Mouse (Mus musculus) CD4-positive helper T cell, adult 2 months (primary cell): ENCODE results near the gene Arhgef28.
"Not testable (repeated sequence)": the region's sequence is repeated elsewhere in the genome, so short reads cannot be mapped to it uniquely, and the experiment has no call there.

Experiments
- DNase-seq: peaks from one replicate; pipeline ENCODE4 v3.0.0-alpha.2; 2012; ENCODE audit warnings: low read depth, missing footprints, low spot score

Gene Arhgef28

GRCm38 (mm10) chr13:98124113-98124745 is 82.0 kb downstream of the Arhgef28 start:
- DNase-seq, result peak; percentile 53

GRCm38 (mm10) chr13:98122766-98123165 is 83.5 kb downstream of the Arhgef28 start:
- no peak for DNase-seq

DNA sequence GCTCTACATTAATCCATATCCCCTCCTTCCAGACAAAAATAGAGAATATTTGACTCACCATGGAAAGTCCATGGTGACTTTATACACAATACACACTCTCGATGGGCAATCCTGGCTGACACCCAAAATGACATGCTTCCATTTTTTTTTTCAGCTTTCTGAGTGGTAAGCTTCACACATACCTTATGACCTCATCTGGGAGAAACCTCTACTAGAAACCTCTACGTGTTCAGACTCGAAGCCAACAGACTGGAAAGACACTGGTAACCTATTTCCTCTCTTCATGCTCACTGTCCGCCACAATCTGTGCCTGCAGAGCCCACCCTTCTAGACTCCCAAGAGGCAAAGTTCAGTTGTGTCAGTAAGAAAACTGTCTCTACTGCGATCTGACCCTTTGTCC is 84.2 kb downstream of the Arhgef28 start:
- DNase-seq, result no peak

DNA sequence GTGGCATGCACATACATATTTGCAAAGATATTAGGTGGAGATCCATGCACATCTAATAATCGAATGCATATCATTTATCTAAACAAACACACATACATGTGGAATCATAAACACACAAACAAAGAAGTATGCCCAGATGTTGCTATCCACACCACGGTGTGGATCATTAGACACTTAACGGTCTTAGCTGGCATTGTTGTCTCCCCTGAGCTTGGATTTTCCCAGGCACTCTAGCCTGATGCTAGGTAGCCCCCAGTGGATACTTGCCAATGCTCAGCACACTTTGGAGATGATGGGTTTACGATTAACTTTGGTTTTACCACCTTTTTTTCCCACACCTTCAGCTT is 85.1 kb downstream of the Arhgef28 start:
- no peak for DNase-seq

- DNase-seq, result no peak
These were observed 85.7 kb downstream of the Arhgef28 start for GRCm38 (mm10) chr13:98120356-98121123.

DNA sequence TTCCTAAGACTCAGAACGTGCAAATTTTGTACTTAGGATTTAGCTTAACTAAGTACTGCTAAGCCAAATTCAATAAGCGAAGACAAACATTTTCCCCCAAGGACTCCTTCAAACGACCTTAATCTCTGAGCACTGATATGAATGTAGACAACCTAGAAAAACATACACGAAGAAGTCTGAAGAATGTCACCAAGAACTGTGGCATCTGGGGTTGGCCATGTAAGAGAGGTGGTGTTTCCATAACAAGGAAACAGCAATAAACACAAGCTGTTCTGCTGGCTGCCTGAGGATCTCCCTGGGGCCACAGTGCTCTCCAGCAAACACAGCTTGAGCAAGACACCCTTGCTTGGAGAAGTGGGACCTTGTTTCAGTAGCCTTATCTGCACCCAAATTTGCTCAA is 87.9 kb downstream of the Arhgef28 start:
- no peak for DNase-seq

GRCm38 (mm10) chr13:98117566-98118254 is 88.5 kb downstream of the Arhgef28 start:
- no peak for DNase-seq

- no peak for DNase-seq
These were observed 90.6 kb downstream of the Arhgef28 start for GRCm38 (mm10) chr13:98115650-98116049.

GRCm38 (mm10) chr13:98115051-98115450 is 91.2 kb downstream of the Arhgef28 start:
- no peak for DNase-seq

- no peak for DNase-seq
These were observed 93.3 kb downstream of the Arhgef28 start for GRCm38 (mm10) chr13:98112812-98113503.

- no peak for DNase-seq
These were observed 94.7 kb downstream of the Arhgef28 start for GRCm38 (mm10) chr13:98111531-98111930.

DNA sequence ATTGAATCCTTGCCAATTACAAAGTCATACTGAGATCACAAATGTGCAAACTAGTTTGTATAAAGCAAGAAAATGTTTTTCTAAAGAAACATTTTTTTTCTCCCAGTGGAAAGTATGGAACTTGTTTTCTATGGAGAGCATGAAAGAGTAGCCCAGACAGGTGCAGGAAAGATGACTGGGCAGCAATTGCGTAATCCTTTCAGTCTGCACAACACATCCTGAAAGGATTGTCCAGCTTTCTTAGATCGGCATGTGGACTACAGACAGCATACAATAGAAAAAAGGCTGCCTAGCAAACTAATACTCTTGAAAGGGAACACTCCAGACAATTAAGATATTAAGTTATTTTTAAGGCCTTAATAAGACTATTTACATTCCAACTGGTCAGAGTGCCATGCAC is 95.2 kb downstream of the Arhgef28 start:
- DNase-seq, result no peak

DNA sequence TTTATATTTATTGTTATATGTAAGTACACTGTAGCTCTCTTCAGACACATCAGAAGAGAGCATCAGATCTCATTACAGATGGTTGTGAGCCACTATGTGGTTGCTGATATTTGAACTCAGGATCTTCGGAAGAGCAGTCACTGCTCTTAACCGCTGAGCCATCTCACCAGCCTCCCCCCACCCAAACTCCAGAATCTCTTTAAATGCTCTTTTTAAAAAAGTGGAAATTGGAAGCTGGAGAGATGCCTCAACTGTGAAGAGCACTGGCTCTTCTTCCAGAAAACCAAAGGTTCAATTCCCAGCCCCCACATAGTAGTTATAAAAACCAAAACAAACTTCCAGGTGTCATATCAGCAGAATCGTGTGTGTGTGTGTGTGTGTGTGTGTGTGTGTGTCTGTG is 97.8 kb downstream of the Arhgef28 start:
- not testable (repeated sequence) for DNase-seq

- DNase-seq, result no peak
These were observed 98.6 kb downstream of the Arhgef28 start for GRCm38 (mm10) chr13:98107621-98108020.

DNA sequence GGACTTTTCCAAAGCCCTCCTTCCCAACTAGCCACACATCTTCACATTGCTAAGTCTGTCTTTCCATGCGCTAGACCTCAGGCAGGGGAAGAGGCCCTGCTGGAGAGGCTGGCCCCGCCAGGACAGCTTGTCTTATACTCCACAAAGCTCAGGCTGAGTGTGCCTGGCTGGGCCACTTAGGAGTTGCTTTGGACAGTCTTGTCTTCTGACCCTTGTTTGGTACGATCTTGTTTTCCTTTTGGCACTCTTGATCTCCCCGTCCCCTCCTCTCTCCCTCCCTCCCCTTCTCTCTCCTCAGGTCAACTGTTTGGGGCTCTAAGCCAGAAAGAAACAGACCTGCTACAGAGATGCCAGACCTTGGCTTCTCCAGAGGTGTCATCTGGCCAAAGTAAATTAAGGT is 110.3 kb downstream of the Arhgef28 start:
- DNase-seq, result no peak

DNA sequence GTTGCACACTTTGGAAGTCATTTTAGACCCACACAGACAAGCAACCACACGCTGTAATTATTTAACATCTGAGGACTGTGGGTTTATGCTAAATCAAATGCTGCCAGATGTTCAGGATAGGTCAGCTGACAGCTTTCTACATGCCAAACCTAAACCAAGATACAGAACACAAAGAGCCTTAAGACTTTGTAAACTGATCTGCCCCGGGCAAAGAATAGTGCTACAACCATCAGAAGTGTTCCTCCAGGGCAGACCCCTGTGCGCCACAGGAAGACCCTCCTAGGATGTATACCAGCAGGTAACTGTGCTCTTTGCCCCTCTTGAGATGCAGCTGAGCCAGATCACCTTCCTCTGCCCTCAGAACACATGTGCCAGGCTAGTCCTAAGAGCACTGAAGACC is 111.9 kb downstream of the Arhgef28 start:
- DNase-seq, result no peak

- no peak for DNase-seq
These were observed 112.8 kb downstream of the Arhgef28 start for GRCm38 (mm10) chr13:98093483-98093882.

DNA sequence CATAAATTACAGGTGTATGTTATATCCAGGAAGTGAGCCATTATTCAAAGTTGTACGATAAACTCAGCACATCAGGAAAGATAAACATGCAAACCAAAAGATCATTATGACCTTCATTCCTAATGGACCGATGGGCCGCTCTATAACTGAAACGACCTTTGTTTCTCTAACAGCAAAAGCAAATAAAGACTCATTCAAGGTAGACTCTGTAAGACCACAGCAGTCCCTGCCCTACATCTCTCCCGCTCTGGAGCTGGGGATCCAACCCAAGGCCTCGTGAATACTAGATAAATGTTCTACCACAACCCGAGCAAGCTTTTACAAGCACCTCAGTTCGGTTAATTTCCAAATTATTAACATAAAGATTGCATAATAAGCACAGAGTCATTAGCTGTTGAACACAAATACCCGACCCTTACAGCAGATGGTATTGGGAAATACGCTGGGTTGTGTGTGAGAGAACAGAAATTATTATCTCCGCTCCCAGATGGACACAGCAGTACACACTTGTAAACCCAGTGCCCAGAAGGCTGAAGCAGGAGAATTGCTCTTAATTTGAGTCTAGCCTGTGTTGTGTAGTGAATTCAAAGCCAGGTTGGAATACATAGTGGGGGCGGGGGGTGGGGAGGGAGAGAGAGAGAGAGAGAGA is 113.8 kb downstream of the Arhgef28 start:
- no peak for DNase-seq

GRCm38 (mm10) chr13:98079640-98080039 is 126.6 kb downstream of the Arhgef28 start:
- DNase-seq, result no peak

- DNase-seq, result no peak
These were observed 128.0 kb downstream of the Arhgef28 start for GRCm38 (mm10) chr13:98078251-98078650.

DNA sequence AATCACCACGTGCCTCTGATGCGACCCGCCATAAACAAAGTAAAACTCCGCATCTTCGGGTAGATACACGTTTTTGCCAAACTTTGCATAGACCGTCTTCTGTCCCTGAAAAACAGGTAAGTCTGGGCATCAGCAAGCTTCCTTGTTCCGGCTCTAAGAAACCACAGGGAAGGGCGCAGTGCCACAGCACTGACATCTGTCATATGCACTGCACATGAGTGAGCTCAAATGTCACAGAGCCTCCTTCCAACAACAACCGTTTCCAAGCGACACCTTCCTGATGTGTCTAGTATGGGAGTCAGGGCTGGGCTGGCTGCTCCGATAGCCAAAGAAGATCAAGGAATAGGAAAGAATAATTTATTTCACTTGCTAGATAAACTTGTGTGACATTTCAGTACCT is 129.0 kb downstream of the Arhgef28 start:
- no peak for DNase-seq

GRCm38 (mm10) chr13:98074871-98075270 is 131.4 kb downstream of the Arhgef28 start:
- DNase-seq, result no peak
